Mouse (Mus musculus) hindbrain, embryonic 11.5 days (tissue): Measurements from ENCODE around the gene Emilin3. TPM values are rescaled to one million over a fixed set of nuclear protein-coding genes. Genes with fewer than 3 reads are reported as not detected.
"Not testable (repeated sequence)": the region's sequence is repeated elsewhere in the genome, so short reads cannot be mapped to it uniquely, and the experiment has no call there.

ENCODE experiments used
- ATAC-seq: fragments of 200-750 bp; cut with Nextera tagmentation; 2 replicates; pipeline ENCODE4 v1.8.0; 2017; ENCODE audit warnings: mild to moderate bottlenecking, moderate TSS enrichment, moderate library complexity; ENCODE audit not compliant: low FRiP score
- DNase-seq: peaks from one replicate; pipeline ENCODE4 v3.0.0-alpha.2; 2015; ENCODE audit warnings: low spot score
- H3K27ac ChIP-seq: fragments of 300-500 bp; sonication (generic); 2 replicates; pipeline ENCODE4 v1.5.1; 2014; ENCODE audit warnings: mild to moderate bottlenecking, low read depth, low read length
- H3K27me3 ChIP-seq: fragments of 300-500 bp; sonication (generic); 2 replicates; pipeline ENCODE4 v1.6.1; 2014; ENCODE audit warnings: mild to moderate bottlenecking, low read length, moderate library complexity, mixed read lengths; ENCODE audit not compliant: control insufficient read depth, insufficient read depth
- H3K36me3 ChIP-seq: fragments of 300-500 bp; sonication (generic); 2 replicates; pipeline ENCODE4 v1.6.1; 2014; ENCODE audit warnings: mild to moderate bottlenecking, low read length, moderate library complexity, mixed read lengths; ENCODE audit not compliant: control insufficient read depth, insufficient read depth
- H3K4me1 ChIP-seq: fragments of 300-500 bp; sonication (generic); replicated peaks from 2 replicates; pipeline ENCODE4 v1.6.1; 2014; ENCODE audit warnings: low read length, mixed read lengths; ENCODE audit not compliant: control insufficient read depth, insufficient read depth
- H3K4me2 ChIP-seq: fragments of 300-500 bp; sonication (generic); replicated peaks from 2 replicates; pipeline ENCODE4 v1.6.1; 2014; ENCODE audit warnings: mild to moderate bottlenecking, low read depth, low read length
- H3K4me3 ChIP-seq: fragments of 300-500 bp; sonication (generic); 2 replicates; pipeline ENCODE4 v1.5.1; 2014; ENCODE audit warnings: low read depth, low read length
- H3K9ac ChIP-seq: fragments of 300-500 bp; sonication (generic); 2 replicates; pipeline ENCODE4 v1.6.1; 2014; ENCODE audit warnings: low read depth, low read length
- H3K9me3 ChIP-seq: fragments of 300-500 bp; sonication (generic); 2 replicates; pipeline ENCODE4 v1.6.1; 2016; ENCODE audit warnings: low read length; ENCODE audit not compliant: control insufficient read depth
- WGBS: fragments of 180-500 bp; shearing (Covaris S2); extraction: QIAGEN DNeasy Blood & Tissue Kit; methylation state at CpG from one replicate; pipeline ENCODE4 v1.1.7; 2014; 5-methylcytosine and 5-hydroxymethylcytosine counted together
- polyA plus RNA-seq: library from polyadenylated mRNA; unstranded; fragments of >200 nt; fragmentation: Nextera tagmentation; extraction: Ambion mirVana; gene quantifications from 2 replicates; pipeline ENCODE4 v1.2.1, GENCODE M21; 2014

Emilin3 gene
- polyA plus RNA-seq: 0.66 and 1.9 TPM in 2 replicates

DNA sequence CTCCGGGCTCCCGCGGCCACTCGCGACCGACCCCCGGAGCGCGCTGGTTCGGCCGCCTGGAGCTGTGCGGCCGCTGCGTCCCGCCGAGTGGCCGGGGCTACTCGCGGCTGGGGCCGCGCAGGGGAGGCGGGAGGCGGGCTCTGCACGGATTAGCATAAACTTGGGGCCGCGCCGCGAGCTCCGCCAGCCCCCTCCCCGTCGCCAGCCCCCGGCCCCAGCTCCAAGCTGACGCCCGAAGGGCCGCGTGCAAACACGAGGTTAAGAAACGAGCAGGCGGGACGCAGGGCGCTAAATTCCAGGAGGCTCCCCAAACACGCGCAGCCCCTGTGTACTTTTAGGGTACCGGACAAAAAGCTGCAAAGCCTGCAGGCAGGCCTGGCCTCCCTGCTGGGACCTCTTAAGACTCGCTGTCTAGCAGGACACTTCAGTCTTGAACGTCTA lies at the start of gene Emilin3:
Gene Emilin3, minus strand, starts transcription at position 98 of the 441 bp plus-strand sequence.
- peak within 1 kb of the TSS; percentile 93 for H3K4me2 ChIP-seq
- H3K9ac ChIP-seq: peak within 1 kb of the TSS; percentile 56
- H3K27ac ChIP-seq: no peak within 1 kb of the TSS
- ATAC-seq (peak; percentile 61), DNase-seq (peak; percentile 62)
- H3K27me3 ChIP-seq: peaks cover 45% of the 10 kb centered on the region
- no peaks in the 10 kb centered on the region for H3K36me3 ChIP-seq
- H3K4me1 ChIP-seq: peaks cover 6% of the 10 kb centered on the region
- no peaks in the 10 kb centered on the region for H3K9me3 ChIP-seq
- 1% methylated on average over 38 of the region's 46 CpGs for WGBS
- H3K4me3 ChIP-seq: peak within 1 kb of the TSS; percentile 52

DNA sequence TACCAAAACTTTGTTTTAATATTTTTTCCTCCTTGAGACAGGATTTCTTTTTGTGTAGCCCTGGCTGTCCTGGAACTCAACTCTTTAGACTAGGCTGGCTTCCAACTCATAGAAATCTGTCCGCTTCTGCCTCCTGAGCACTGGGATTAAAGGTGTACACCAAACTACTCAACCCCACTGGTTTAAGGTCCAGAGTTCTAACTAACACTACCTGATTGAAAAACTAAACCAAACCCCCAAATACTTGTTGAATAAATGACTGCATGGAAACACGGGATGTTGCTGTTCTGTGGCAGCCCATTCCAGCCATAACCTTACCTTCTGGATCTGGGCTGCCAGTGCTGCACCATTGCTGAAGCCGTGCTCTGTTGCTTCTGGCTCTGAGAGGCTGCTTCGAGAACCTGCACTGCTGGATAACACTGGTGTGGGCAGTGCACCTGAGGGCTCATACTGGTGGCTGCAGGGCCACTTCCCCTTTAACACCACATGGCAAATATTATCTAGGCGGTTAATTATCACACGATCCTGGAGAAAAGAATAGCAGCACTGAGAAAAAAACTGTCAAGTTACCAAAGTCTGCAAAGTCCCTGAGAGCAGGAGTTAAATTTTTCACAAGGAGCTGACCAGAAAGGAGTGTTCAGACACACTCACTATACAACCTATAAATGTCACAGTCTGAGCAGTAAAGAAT lies 49.0 kb upstream of the Emilin3 start:
- no peaks in the 10 kb centered on the region for H3K9me3 ChIP-seq
- no peak overlapping the region for H3K4me2 ChIP-seq
- H3K27ac ChIP-seq: no peak overlapping the region
- WGBS: 96% methylated on average over 6 of the region's 6 CpGs
- no peak for DNase-seq
- H3K4me3 ChIP-seq: no peak overlapping the region
- H3K9ac ChIP-seq: no peak overlapping the region
- ATAC-seq: no peak
- H3K36me3 ChIP-seq: peaks cover 13% of the 10 kb centered on the region
- H3K27me3 ChIP-seq: no peaks in the 10 kb centered on the region
- no peaks in the 10 kb centered on the region for H3K4me1 ChIP-seq

DNA sequence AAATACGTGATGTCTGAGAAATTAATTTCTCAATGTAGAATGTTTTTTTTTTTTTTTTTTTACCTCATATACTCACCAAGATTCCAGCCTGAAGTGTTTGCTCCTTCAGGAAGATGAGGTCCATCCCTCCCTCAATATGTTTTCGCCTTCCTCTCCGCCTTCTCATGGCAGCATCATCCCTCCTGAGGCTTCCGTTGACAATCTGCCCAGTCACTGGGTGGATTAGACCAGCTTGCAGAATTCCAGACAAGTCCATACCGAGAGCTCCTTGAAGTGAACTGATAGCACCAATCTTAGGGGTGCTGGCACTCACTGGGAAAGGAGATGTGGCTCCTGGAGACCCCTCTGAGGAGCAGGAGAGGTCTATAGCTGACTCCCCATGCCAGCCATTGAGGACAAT lies 47.8 kb upstream of the Emilin3 start:
- H3K27ac ChIP-seq: no peak overlapping the region
- no peaks in the 10 kb centered on the region for H3K4me1 ChIP-seq
- DNase-seq (no peak), ATAC-seq (no peak)
- no peaks in the 10 kb centered on the region for H3K9me3 ChIP-seq
- H3K9ac ChIP-seq: no peak overlapping the region
- WGBS: 96% methylated on average over 5 of the region's 5 CpGs
- peaks cover 10% of the 10 kb centered on the region for H3K36me3 ChIP-seq
- H3K27me3 ChIP-seq: no peaks in the 10 kb centered on the region
- H3K4me2 ChIP-seq: no peak overlapping the region
- no peak overlapping the region for H3K4me3 ChIP-seq

DNA sequence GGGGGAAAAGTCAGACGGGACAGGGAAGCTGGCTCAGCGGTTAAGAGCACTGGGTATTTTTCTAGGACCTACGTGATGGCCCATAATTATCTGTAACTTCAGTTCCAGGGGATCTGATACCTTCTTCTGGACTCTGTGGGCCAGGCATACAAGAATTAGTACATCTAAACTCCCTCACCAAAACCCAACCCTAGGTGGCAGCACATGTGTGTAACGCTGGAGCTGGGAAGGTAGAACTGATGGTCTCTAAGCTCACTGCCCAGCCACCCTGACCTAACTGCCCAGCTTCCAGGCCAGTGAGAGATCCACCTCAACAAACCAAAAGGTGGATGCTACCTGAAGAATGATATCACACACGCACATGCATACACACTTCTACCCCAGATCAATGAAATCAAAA lies 46.6 kb upstream of the Emilin3 start:
- Histone ChIP-seq H3K4me2 (no peak overlapping the region), H3K9ac (no peak overlapping the region), H3K27me3 (no peaks in the 10 kb centered on the region), H3K4me3 (no peak overlapping the region), H3K36me3 (peaks cover 10% of the 10 kb centered on the region), H3K4me1 (no peaks in the 10 kb centered on the region), H3K27ac (no peak overlapping the region), H3K9me3 (no peaks in the 10 kb centered on the region)
- 92% methylated on average over 5 of the region's 5 CpGs for WGBS
- peak; percentile 23 for DNase-seq
- ATAC-seq: no peak

DNA sequence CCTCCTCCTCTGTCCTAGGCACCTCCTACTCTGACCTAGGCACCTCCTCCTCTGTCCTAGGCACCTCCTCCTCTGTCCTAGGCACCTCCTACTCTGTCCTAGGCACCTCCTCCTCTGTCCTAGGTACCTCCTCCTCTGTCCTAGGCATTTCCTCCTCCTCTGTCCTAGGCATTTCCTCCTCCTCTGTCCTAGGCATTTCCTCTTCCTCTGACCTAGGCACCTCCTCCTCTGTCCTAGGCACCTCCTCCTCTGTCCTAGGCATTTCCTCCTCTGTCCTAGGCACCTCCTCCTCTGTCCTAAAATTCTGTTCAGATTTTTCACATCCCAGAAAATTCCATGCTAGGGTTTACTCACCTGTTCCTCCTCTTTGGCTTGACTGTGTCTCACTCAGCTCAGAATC lies 45.7 kb upstream of the Emilin3 start:
- not testable (repeated sequence) for ATAC-seq, H3K9ac ChIP-seq, DNase-seq, H3K27me3 ChIP-seq, H3K36me3 ChIP-seq, H3K4me2 ChIP-seq, H3K4me1 ChIP-seq, H3K27ac ChIP-seq, H3K4me3 ChIP-seq, H3K9me3 ChIP-seq

- not testable (repeated sequence) for ATAC-seq, H3K4me1 ChIP-seq, H3K27me3 ChIP-seq, H3K9me3 ChIP-seq, H3K36me3 ChIP-seq, H3K27ac ChIP-seq, DNase-seq, H3K4me2 ChIP-seq, H3K9ac ChIP-seq, H3K4me3 ChIP-seq
Observed at GRCm38 (mm10) chr2:160957307-160957706, 45.2 kb upstream of the Emilin3 start.

DNA sequence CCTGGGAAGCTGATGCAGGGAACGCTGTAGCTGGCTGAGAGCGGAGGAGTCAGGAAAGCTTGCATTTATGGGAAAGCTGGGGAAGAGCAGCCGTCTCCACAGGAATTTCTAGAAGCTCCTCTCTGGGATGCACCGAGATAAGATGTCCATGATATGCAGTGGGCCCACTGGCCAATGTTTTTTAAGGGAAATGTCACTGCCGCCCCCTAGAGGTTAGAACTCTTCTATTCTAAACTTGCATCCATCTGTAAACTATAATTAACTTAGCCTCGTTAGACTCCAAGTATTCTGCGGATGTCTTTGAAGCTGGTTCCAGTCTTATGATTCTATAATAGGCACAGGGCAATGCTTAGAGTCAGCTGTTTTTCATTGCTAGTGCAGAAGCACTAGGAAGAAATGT lies 43.2 kb upstream of the Emilin3 start:
- no peaks in the 10 kb centered on the region for H3K27me3 ChIP-seq
- no peaks in the 10 kb centered on the region for H3K9me3 ChIP-seq
- H3K36me3 ChIP-seq: no peaks in the 10 kb centered on the region; the same call in 1 of the 2 replicates
- no peak overlapping the region for H3K9ac ChIP-seq
- no peak overlapping the region for H3K27ac ChIP-seq
- H3K4me1 ChIP-seq: no peaks in the 10 kb centered on the region
- ATAC-seq: no peak
- peak; percentile 23 for DNase-seq
- WGBS: 82% methylated on average over 7 of the region's 7 CpGs
- no peak overlapping the region for H3K4me2 ChIP-seq
- no peak overlapping the region for H3K4me3 ChIP-seq

DNA sequence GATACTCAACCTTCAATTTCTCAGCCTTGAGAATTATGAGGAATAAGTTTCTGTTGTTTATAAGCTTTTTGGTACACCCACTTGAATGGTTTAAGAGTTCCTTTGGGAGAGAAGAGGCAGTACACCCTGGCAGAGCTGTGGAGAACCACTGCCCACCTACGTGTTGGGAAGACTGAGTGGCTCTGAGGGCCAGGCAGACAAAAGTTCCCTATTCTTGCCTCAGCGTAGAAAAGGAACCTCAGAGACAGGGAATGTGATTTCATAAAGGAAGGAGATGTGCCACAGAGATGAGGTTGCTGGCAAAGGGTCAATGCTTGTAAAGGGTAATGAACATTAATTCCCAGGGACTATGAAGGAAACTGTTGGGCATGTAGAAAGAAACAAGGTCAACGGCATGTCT lies 42.4 kb upstream of the Emilin3 start:
- WGBS: 97% methylated on average over 3 of the region's 3 CpGs

DNA sequence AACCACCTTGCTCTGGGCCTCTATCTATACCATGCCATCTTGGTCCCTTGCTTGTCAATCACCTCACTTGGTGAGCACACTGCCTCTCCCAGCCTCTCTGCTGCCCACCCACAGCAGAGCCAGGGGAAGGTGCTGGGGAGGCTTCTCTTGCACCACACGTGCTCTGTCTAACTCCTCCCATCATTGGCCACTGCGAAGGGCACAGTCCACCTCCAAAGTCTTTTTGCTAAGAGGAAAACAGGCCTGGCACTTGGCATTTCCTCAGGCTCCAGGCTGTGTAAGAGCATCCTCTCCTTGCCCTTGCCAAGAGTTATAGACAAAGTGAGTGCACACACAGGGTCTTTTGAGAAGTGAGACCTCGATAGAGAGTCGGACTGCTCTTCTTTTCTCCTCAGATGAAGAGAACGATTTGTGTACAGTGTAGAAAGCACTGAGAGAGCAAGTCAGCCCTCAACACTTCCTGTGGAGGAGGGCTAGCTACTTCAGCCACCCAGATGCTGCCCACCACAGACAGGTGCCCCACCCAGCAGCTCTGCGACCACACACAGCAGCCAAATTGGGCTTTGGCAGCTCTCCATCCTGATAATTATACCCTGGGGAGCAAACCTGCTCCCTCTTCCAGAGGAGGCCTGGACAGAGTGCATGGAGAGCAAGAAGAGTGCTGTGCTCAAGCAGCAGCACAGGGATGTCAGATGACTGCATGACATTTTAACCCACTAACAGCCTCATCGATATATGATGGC lies 41.2 kb upstream of the Emilin3 start:
- Histone ChIP-seq H3K4me1 (no peaks in the 10 kb centered on the region), H3K27ac (no peak overlapping the region), H3K9me3 (no peaks in the 10 kb centered on the region), H3K36me3 (no peaks in the 10 kb centered on the region), H3K27me3 (no peaks in the 10 kb centered on the region), H3K4me3 (no peak overlapping the region), H3K9ac (no peak overlapping the region), H3K4me2 (no peak overlapping the region)
- no peak for ATAC-seq
- DNase-seq: no peak
- 91% methylated on average over 7 of the region's 7 CpGs for WGBS

More for the DNA sequence above, 42.4 kb upstream of the Emilin3 start:
- Histone ChIP-seq H3K4me3 (no peak overlapping the region), H3K9me3 (no peaks in the 10 kb centered on the region), H3K4me1 (no peaks in the 10 kb centered on the region), H3K4me2 (no peak overlapping the region), H3K27ac (no peak overlapping the region), H3K27me3 (no peaks in the 10 kb centered on the region), H3K36me3 (no peaks in the 10 kb centered on the region; the same call in 1 of the 2 replicates), H3K9ac (no peak overlapping the region)
- ATAC-seq (no peak), DNase-seq (no peak)
